Mouse (Mus musculus) layer of hippocampus, postnatal 14 days (tissue): ENCODE results near the gene Srgap1. TPM values are rescaled to one million over a fixed set of nuclear protein-coding genes. Genes with fewer than 3 reads are reported as not detected.
A peak's percentile ranks its signal among the peaks of the same experiment; 100 is the strongest.

Source experiments
- DNase-seq, 2 experiments: peaks; one replicate each; pipeline ENCODE4 v3.0.0; 2021 to 2022; ENCODE audit warnings: low spot score in 2 of 2, mixed read lengths in 1 of 2
- long read RNA-seq, 2 experiments: library from polyadenylated mRNA; stranded (forward); transcript quantifications; one replicate each; pipeline ENCODE4 v2.0.0; 2021
- total RNA-seq, 2 experiments: library from RNA; stranded (reverse); gene quantifications; 2 replicates each; pipeline ENCODE4 v1.2.3; 2021

The Srgap1 gene
- total RNA-seq: 10 to 100 TPM; 19.0 to 23.4 TPM
- long read RNA-seq, experiment 1, full-length matches to known transcripts: 1 of 3 reads
- long read RNA-seq, experiment 1, partial matches to known transcripts: 0 of 3 reads
- long read RNA-seq, experiment 1, other reads (novel, unspliced or antisense): 2 of 3 reads
- long read RNA-seq, experiment 2, full-length matches to known transcripts: 1 of 3 reads
- long read RNA-seq, experiment 2, partial matches to known transcripts: 0 of 3 reads
- long read RNA-seq, experiment 2, other reads (novel, unspliced or antisense): 2 of 3 reads

- DNase-seq: peak; percentile 40 to 50
Observed at GRCm38 (mm10) chr10:122046904-122047726, at the start of gene Srgap1. Srgap1 (minus strand) TSS chr10:122047315.

- DNase-seq: peak; percentile 33 to 52
Observed at GRCm38 (mm10) chr10:122096462-122096979, 49.4 kb upstream of the Srgap1 start.

- DNase-seq: no peak
Observed at GRCm38 (mm10) chr10:122090472-122090871, 43.4 kb upstream of the Srgap1 start.

- DNase-seq: no peak
Observed at GRCm38 (mm10) chr10:122081352-122081751, 34.2 kb upstream of the Srgap1 start.

GRCm38 (mm10) chr10:122069153-122069552 is 22.0 kb upstream of the Srgap1 start:
- DNase-seq: no peak

- no peak for DNase-seq
Observed at GRCm38 (mm10) chr10:122055826-122056225, 8.7 kb upstream of the Srgap1 start.

- peak; percentile 28 to 41 for DNase-seq
Observed at GRCm38 (mm10) chr10:122054535-122054934, 7.4 kb upstream of the Srgap1 start.

GRCm38 (mm10) chr10:122051831-122052230 is 4.7 kb upstream of the Srgap1 start:
- peak; percentile 84 for DNase-seq

- peak; percentile 79 to 85 for DNase-seq
Observed at GRCm38 (mm10) chr10:122047727-122048365, 731 bp upstream of the Srgap1 start.

- peak in 1 of 2 experiments; percentile 20 for DNase-seq
Observed at GRCm38 (mm10) chr10:122046511-122046903, 608 bp downstream of the Srgap1 start.

- DNase-seq: no peak
Observed at GRCm38 (mm10) chr10:122045946-122046345, 1.2 kb downstream of the Srgap1 start.

GRCm38 (mm10) chr10:122044926-122045325 is 2.2 kb downstream of the Srgap1 start:
- DNase-seq: no peak

- DNase-seq: no peak
Observed at GRCm38 (mm10) chr10:122040372-122040771, 6.7 kb downstream of the Srgap1 start.

- DNase-seq: no peak
Observed at GRCm38 (mm10) chr10:122039566-122039965, 7.5 kb downstream of the Srgap1 start.

- DNase-seq: no peak
Observed at GRCm38 (mm10) chr10:122038554-122038953, 8.6 kb downstream of the Srgap1 start.

- no peak for DNase-seq
Observed at GRCm38 (mm10) chr10:122033271-122033670, 13.8 kb downstream of the Srgap1 start.

- no peak for DNase-seq
Observed at GRCm38 (mm10) chr10:122030420-122030819, 16.7 kb downstream of the Srgap1 start.

GRCm38 (mm10) chr10:122029738-122030137 is 17.4 kb downstream of the Srgap1 start:
- DNase-seq: no peak

- DNase-seq: no peak
Observed at GRCm38 (mm10) chr10:122025198-122025597, 21.9 kb downstream of the Srgap1 start.

- no peak for DNase-seq
Observed at GRCm38 (mm10) chr10:122020906-122021305, 26.2 kb downstream of the Srgap1 start.

- no peak for DNase-seq
Observed at GRCm38 (mm10) chr10:122020255-122020654, 26.9 kb downstream of the Srgap1 start.
